Mouse (Mus musculus) sigmoid colon, adult 10 weeks (tissue): ENCODE results near the gene Cd274. TPM values are rescaled to one million over a fixed set of nuclear protein-coding genes. Genes with fewer than 3 reads are reported as not detected.

Experiments
- polyA plus RNA-seq: library from polyadenylated mRNA; stranded (reverse); fragments of 350-450 nt; fragmentation: Illumina TruSeq; extraction: RNeasy Lipid Tissue Mini Kit (QIAGEN cat#74804); gene quantifications from one replicate; pipeline ENCODE4 v1.2.3, GENCODE M21; 2014; ENCODE audit warnings: low read depth, low replicate concordance

The Cd274 gene
- polyA plus RNA-seq: 12.9 TPM

GRCm38 (mm10) chr19:29366969-29367622, at the start of gene Cd274, which contains the start of gene Plgrkt:
Cd274 (plus strand) TSS chr19:29367455.
Plgrkt (minus strand) TSS chr19:29367390.

GRCm38 (mm10) chr19:29325053-29325851, 42.0 kb upstream of the Cd274 start, which contains the start of gene Insl6:
Insl6 (minus strand) TSS chr19:29325356.

GRCm38 (mm10) chr19:29334068-29334745, 33.0 kb upstream of the Cd274 start, which contains the start of gene Rln1:
Rln1 (minus strand) TSS chr19:29334670.

GRCm38 (mm10) chr19:29410619-29411018, 43.4 kb downstream of the Cd274 start, which contains the start of gene Pdcd1lg2:
Pdcd1lg2 (plus strand) TSS chr19:29410919.

Other genes with a start within 250 kb of the Cd274 start
- 127 TPM for gene Jak2, start 115.6 kb upstream of the Cd274 start, polyA plus RNA-seq
- 6.9 TPM for gene Insl6, start 42.1 kb upstream of the Cd274 start, polyA plus RNA-seq
- not detected for gene Rln1, start 32.8 kb upstream of the Cd274 start, polyA plus RNA-seq
- gene Plgrkt, start 65 bp upstream of the Cd274 start, polyA plus RNA-seq: 345 TPM
- gene Pdcd1lg2, start 43.5 kb downstream of the Cd274 start, polyA plus RNA-seq: 0.35 TPM
- gene Ric1, start 154.8 kb downstream of the Cd274 start, polyA plus RNA-seq: 30.9 TPM